Mouse (Mus musculus) heart, adult 11 months (tissue): ENCODE measurements at regions not wholly inside any gene's neighbourhood (a gene's known extent, or its start where the extent isn't known, plus 50 kb on each side); places are given as distances from the start of the nearest gene placed in this dataset.

Source experiments
- DNase-seq: peaks from one replicate; pipeline ENCODE4 v3.0.0; 2022

DNA sequence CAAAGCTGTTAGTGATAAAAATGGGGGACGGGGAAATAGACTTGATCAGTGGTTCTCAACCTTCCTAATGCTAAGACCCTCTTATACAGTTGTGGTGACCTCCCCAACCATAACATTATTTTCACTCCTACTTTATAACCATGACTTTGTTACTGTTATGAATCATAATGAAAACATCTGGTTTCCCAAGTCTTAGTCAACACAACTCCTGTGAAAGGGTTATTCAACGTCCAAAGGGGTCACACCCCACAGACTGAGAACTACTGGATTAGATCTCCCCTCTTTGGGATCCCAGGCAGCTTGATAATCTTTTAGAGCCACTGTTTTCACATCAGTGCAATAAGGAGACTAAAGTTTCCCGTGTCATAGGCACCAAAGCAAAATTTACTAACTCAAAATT, 141.1 kb upstream of the Fndc3a start:
- peak; percentile 68 for DNase-seq

DNA sequence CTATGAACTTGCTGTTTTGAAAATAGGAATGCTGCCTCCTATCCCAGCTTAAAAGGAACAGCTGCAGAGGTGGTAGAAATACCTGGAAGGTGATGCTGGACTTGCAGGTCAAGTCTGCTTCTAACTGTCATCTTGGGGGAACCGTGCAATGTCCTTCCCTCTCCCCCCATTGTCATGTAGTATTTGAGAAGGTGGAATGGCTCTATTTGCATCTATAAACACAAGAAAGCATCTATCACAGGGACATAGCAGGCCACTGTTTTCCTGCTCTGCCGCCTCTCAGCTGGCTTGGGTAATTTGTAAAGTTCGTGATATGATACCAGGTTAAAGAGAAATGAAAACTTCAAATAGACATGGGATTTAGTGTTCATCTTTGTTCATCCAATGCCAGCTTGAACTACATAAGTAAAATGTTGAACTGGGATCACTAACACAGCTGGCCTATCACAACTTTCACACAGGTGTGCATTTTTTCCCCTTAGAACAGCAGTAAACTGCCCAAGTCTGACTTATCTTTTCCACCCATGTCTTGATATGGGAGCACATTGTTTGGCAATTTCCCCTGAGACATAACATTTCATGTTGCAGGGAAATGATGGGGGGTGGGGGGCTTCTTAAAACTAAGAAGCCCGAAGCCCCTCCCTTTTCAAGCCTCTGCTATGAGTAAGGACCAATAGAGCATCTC, 138.6 kb upstream of the Fndc3a start:
- DNase-seq: peak; percentile 68

DNA sequence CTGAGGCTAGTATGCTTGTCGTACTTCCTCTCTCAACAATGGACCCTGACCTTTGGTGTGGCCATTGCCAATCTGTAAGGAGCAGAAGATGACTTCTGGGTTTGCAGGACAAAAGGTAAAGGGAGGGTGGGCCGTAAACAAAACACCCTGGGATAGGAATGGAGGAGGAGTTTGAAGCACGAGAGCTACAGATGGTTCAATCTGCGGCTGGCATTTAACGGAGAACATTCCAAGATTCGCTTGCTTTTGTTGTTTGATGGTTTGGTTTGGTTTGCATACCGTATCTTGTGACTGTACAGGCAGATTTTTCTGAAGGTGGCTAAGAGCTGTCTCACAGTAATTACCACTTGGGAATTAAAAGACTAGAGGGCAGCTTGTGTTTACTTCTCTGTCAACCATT, 137.7 kb upstream of the Fndc3a start:
- no peak for DNase-seq

DNA sequence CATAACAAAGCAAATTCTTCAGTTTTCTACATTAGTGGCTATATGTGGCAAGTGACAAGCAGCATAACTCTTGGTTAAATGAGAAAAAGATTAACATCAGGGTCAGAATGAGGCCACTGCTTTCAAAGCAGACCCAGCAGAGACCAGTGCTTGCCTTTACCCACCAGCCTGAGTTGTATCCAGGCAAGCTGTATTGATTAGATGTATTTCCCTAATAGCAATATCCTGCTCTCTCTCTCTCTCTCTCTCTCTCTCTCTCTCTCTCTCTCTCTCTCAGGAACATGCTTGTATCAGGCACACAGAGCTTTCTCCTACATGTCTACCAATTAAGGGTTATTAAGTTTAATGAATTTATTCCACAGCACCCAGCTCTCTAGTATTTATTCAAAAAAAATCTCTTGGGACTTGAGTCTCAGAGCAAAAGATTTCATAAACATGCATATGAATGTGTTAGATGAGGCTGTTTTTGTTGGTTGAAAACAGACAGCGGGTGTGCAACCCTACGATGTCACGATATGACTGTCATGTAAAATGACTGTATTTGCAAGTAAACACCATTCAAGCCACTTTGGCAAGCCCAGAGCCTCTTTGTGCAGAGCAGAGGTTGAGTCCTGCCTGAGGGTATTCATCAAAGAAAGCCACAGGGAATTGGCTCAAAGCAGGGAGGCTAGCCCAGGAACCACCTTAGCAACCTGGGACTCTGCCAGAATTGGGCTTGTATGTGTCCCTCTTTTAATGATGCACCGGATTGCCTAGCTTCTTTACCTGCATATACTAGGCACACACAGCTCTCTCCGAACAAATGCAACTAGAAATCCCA, 136.0 kb upstream of the Fndc3a start:
- peak; percentile 39 for DNase-seq

DNA sequence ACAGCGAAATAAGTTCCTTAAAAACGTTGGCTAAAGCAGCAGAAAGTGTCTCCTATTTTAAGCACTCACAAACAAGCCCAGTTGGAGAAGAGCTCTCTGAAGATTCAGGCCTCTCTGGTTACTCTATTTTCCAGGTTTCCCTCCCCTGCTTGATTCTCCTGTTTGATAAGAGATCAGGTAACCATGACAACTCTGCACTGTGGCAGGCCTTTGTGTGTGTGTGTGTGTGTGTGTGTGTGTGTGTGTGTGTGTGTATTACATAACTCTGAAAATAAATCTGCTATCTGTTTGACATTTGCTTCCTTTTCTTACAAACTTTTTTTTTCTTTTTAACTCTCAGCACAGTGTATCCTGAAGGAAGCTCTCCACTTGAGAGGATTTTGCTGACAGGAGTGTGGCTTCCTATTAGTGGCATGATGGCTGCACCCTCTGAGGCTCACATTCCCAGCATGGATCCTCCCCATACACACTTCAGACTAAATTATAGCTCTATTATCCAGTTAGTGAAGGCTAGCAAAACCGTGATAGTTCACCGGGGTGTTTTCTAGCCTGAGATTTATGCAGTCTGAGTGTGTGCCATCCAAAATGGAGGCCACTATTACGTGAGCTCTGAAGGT, 135.1 kb upstream of the Fndc3a start:
- DNase-seq: peak; percentile 41

DNA sequence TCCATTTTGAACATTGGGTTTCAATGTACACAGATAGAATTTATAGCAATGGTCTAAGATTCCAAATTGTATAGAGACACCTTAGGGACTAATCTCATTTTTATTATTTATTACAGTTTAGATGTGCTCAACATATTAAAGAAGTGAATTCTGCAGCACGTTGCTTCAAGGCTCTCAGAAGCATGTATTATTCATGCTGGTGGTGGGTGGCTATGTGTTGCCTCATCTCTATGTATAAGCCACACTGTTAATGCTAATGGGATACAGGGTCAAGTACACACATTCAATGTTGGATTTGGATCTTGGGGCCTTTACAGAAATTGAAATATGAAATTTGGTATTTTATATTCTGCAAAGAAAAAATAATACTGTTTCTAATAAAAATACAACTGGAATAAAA, 131.9 kb upstream of the Fndc3a start:
- DNase-seq: no peak

DNA sequence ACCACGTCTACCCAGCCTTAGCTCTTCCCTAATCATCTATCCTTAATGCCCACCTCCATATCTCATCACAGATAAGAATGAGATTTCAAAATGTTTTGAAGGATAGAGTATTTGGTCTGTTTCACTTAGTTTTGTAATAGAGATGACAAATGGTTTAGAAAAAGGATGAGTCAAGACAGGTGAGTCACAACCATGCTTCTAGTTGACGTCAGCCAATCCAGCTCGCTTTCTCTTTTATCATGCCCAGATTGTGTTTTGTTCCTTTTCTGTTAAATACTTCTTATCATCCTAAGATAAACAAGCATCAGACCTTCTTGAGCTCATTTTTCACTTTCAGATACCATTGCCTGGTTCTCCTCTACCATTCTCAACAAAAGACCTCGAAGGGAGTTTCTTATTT, 125.4 kb upstream of the Fndc3a start:
- no peak for DNase-seq

GRCm38 (mm10) chr14:72829261-72829660, 119.5 kb upstream of the Fndc3a start:
- no peak for DNase-seq

DNA sequence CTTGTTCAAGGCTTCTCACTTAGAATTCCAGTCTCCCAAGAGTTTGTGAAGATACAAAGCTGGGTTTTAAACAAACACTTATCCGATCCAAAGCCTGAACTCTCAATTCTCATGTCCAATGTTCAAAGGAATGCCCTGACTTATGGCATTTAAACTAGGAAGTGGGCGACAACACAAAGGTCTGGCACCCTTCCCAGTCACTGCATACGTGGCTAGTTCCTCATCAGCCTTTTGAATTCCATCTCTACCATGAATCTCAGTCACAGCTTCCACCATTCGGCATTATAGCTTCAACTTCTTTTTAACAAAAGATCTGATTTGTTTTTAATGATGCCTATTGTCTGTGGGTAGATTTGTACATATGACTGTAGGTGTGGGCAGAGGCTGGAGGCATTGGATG, 115.7 kb upstream of the Fndc3a start:
- no peak for DNase-seq

- DNase-seq: no peak
Observed at GRCm38 (mm10) chr14:72822231-72822615, 112.4 kb upstream of the Fndc3a start.

- DNase-seq: no peak
Observed at GRCm38 (mm10) chr14:72821517-72822230, 111.9 kb upstream of the Fndc3a start.

- no peak for DNase-seq
Observed at GRCm38 (mm10) chr14:72819037-72819436, 109.2 kb upstream of the Fndc3a start.

GRCm38 (mm10) chr14:72817764-72818163, 108.0 kb upstream of the Fndc3a start:
- DNase-seq: no peak

DNA sequence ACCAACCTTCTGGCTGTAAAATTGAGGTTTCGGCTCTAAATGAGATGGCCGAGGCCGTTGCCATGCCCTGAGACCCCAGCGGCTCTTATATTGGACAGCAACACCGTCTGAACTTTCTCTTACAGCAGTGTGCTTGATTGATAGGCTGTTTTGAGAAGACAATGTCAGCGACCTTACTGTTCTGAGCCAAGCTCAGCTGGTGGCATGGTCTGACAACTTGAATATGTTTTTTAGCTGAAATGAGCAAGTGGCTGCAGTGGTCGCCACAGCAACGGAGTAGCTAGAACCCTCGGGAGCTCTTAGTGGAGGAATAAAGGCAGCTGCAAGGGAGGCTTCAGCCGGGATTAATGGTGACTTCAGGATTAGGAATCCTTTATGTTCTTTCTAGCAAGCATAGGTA, 107.0 kb upstream of the Fndc3a start:
- DNase-seq: no peak

DNA sequence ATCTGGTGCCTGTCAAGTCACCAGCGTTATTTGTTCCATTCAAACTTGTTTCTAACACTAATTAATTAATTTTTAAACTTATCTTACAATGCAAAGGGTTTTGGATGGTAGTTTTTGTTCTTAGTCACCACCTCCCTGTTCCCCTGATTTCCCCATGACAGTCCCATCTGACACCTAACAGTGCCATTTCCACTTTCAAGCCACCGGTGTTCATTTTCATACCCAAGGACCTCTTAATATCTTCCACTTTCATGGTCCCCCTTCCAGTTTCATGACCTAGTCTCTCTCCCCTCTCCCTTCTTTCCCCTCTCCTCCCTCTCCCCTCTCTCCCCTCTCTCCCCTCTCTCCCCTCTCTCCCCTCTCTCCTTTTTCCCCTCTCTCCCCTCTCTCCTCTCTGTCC, 99.3 kb upstream of the Fndc3a start:
- DNase-seq: no peak

GRCm38 (mm10) chr14:72807947-72808346, 98.1 kb upstream of the Fndc3a start:
- DNase-seq: no peak

DNA sequence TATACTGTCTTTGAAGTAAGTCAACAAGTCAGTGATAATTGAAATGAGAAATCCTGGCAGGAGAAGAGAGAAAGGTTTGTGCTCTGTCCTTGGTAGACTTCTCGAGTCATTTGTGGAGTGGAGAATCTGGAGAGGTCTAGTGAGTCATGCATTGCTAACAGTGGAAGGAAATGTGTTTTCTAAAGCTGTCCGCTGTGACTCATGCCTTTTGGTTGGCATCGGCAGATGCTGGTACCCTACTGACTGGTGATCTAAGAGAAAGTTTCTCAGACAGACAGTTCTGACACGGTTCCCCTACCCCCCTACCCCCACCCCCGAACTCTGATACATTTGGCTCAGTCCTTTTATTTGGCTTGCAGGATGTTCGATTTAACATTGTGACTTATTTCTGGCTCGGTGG, 97.5 kb upstream of the Fndc3a start:
- DNase-seq: no peak

GRCm38 (mm10) chr14:72806598-72806997, 96.8 kb upstream of the Fndc3a start:
- no peak for DNase-seq

DNA sequence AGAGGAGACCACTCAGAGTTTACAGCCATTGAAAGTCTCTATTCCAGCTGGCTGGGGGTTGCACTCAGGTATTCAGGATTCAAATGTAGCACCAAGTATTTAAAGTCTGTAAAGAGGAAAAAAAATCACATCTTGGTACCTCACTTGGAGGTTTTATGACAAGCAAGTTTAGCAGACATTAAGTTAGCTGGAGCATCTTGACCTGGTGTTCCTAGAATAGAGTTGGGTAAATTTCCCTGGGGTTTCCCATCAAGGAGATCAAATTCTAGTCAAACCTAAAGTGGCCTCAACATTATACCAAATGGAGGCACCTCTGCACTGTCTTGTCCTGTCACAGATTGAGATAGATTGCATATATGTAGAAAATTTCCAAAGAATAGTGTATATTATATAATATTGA, 93.8 kb upstream of the Fndc3a start:
- DNase-seq: no peak

GRCm38 (mm10) chr14:72790654-72791053, 80.9 kb upstream of the Fndc3a start:
- no peak for DNase-seq

- DNase-seq: no peak
Observed at GRCm38 (mm10) chr14:72786929-72787328, 77.1 kb upstream of the Fndc3a start.

GRCm38 (mm10) chr14:72783248-72783647, 73.4 kb upstream of the Fndc3a start:
- DNase-seq: peak; percentile 98

- DNase-seq: no peak
Observed at GRCm38 (mm10) chr14:72779446-72779845, 69.6 kb upstream of the Fndc3a start.
